Mouse (Mus musculus) CH12.LX (cell line): ENCODE measurements around the gene Mmrn1. TPM values are rescaled to one million over a fixed set of nuclear protein-coding genes. Genes with fewer than 3 reads are reported as not detected.

ENCODE experiments used
- DNase-seq: peaks from one replicate; pipeline ENCODE4 v3.0.0-alpha.2; 2013; ENCODE audit errors: extremely low read depth
- H3K27ac ChIP-seq: 2 replicates; pipeline ENCODE4 v1.5.1; 2012; ENCODE audit warnings: low read depth, mild to moderate bottlenecking, control low read depth, moderate library complexity; ENCODE audit not compliant: insufficient read depth
- H3K27me3 ChIP-seq: replicated peaks from 2 replicates; pipeline ENCODE3; 2012; ENCODE audit warnings: inconsistent platforms
- H3K36me3 ChIP-seq, 2 experiments: replicated peaks in 1 of 2; 2 replicates each; pipeline versions ENCODE3 to v1.6.1; 2012; ENCODE audit warnings: inconsistent platforms in 1 of 2, low read length in 1 of 2, mild to moderate bottlenecking in 1 of 2, mixed read lengths in 1 of 2, moderate library complexity in 1 of 2; ENCODE audit not compliant: control insufficient read depth in 1 of 2, insufficient read depth in 1 of 2
- H3K4me1 ChIP-seq, 2 experiments: 2 replicates each; pipeline ENCODE4 v1.6.1; 2012; ENCODE audit warnings: inconsistent platforms in 1 of 2, moderate library complexity in 1 of 2; ENCODE audit not compliant: insufficient read depth in 2 of 2, control insufficient read depth in 1 of 2
- H3K4me2 ChIP-seq: 2 replicates; pipeline ENCODE4 v1.6.1; 2012; ENCODE audit warnings: low read depth, mild to moderate bottlenecking, control low read depth; ENCODE audit not compliant: poor library complexity, insufficient read depth, severe bottlenecking
- H3K4me3 ChIP-seq, 3 experiments: fragments of 150-350 bp in 1 of 3; sonication (generic) in 1 of 3; replicated peaks in 1 of 3; 2 replicates each; pipeline versions ENCODE3 to v1.5.1; 2011 to 2012; ENCODE audit warnings: low read depth in 2 of 3, low read length in 2 of 3, mild to moderate bottlenecking in 2 of 3, moderate library complexity in 2 of 3, control low read depth in 1 of 3, improper control_type of control experiment in 1 of 3, inconsistent platforms in 1 of 3, mixed read lengths in 1 of 3; ENCODE audit not compliant: poor library complexity in 1 of 3
- H3K79me2 ChIP-seq: replicated peaks from 2 replicates; pipeline ENCODE4 v1.6.1; 2012; ENCODE audit warnings: mild to moderate bottlenecking, moderate library complexity; ENCODE audit not compliant: control insufficient read depth, poor library complexity, insufficient read depth, severe bottlenecking; ENCODE audit errors: extremely low read depth
- H3K9ac ChIP-seq: 2 replicates; pipeline ENCODE4 v1.6.1; 2012; ENCODE audit warnings: low read depth, mild to moderate bottlenecking, control low read depth, moderate library complexity; ENCODE audit not compliant: insufficient read depth
- H3K9me3 ChIP-seq: replicated peaks from 2 replicates; pipeline ENCODE3; 2012; ENCODE audit warnings: low read length, inconsistent platforms, mixed read lengths
- CHD1 ChIP-seq: IDR thresholded peaks from 2 replicates; pipeline ENCODE4 v1.6.1; 2012; ENCODE audit warnings: low read depth, low read length, improper control_type of control experiment, inconsistent platforms
- E2F4 ChIP-seq: IDR thresholded peaks from 2 replicates; pipeline ENCODE4 v1.6.1; 2011; ENCODE audit warnings: low read depth, low read length, improper control_type of control experiment; ENCODE audit not compliant: insufficient replicate concordance
- ELF1 ChIP-seq: IDR thresholded peaks from 2 replicates; pipeline ENCODE4 v1.6.1; 2014; ENCODE audit warnings: low read depth, mild to moderate bottlenecking, inconsistent platforms, low read length, improper control_type of control experiment
- EP300 ChIP-seq: IDR thresholded peaks from 2 replicates; pipeline ENCODE4 v1.6.1; 2011; ENCODE audit warnings: low read length, improper control_type of control experiment
- ETS1 ChIP-seq: conservative IDR thresholded peaks from 2 replicates; pipeline ENCODE4 v1.6.1; 2012; ENCODE audit warnings: low read depth, mild to moderate bottlenecking, inconsistent platforms, low read length, improper control_type of control experiment, moderate library complexity
- GABPA ChIP-seq: IDR thresholded peaks from 2 replicates; pipeline ENCODE4 v1.6.1; 2012; ENCODE audit warnings: low read depth, low read length, improper control_type of control experiment, inconsistent platforms; ENCODE audit not compliant: insufficient replicate concordance
- IRF4 ChIP-seq: IDR thresholded peaks from 2 replicates; pipeline ENCODE4 v1.6.1; 2014; ENCODE audit warnings: low read depth, mild to moderate bottlenecking, inconsistent platforms, low read length, improper control_type of control experiment
- JUN ChIP-seq: IDR thresholded peaks from 2 replicates; pipeline ENCODE4 v1.6.1; 2011; ENCODE audit warnings: low read depth, mild to moderate bottlenecking, low read length, improper control_type of control experiment, moderate library complexity; ENCODE audit not compliant: insufficient read depth
- JUND ChIP-seq: conservative IDR thresholded peaks from 2 replicates; pipeline ENCODE4 v1.6.1; 2011; ENCODE audit warnings: low read depth, low read length, improper control_type of control experiment
- KAT2A ChIP-seq: IDR thresholded peaks from 2 replicates; pipeline ENCODE4 v1.6.1; 2012; ENCODE audit warnings: low read length, improper control_type of control experiment, inconsistent platforms; ENCODE audit not compliant: insufficient replicate concordance
- MAFK ChIP-seq: IDR thresholded peaks from 2 replicates; pipeline ENCODE4 v1.6.1; 2011; ENCODE audit warnings: low read length, improper control_type of control experiment; ENCODE audit not compliant: insufficient replicate concordance
- MAZ ChIP-seq: IDR thresholded peaks from 2 replicates; pipeline ENCODE4 v1.6.1; 2012; ENCODE audit warnings: low read depth, mild to moderate bottlenecking, inconsistent platforms, low read length, improper control_type of control experiment, moderate library complexity
- MEF2A ChIP-seq: IDR thresholded peaks from 2 replicates; pipeline ENCODE4 v1.6.1; 2014; ENCODE audit warnings: low read depth, mild to moderate bottlenecking, inconsistent platforms, low read length, improper control_type of control experiment, borderline replicate concordance
- MXI1 ChIP-seq: IDR thresholded peaks from 2 replicates; pipeline ENCODE4 v1.6.1; 2011; ENCODE audit warnings: mild to moderate bottlenecking, low read depth, low read length, improper control_type of control experiment
- NELFE ChIP-seq: IDR thresholded peaks from 2 replicates; pipeline ENCODE4 v1.6.1; 2011; ENCODE audit warnings: low read depth, low read length, improper control_type of control experiment
- POLR2AphosphoS2 ChIP-seq: IDR thresholded peaks from 2 replicates; pipeline ENCODE4 v1.6.1; 2011; ENCODE audit warnings: low read depth, low read length, improper control_type of control experiment
- RAD21 ChIP-seq: IDR thresholded peaks from 2 replicates; pipeline ENCODE4 v1.6.1; 2011; ENCODE audit warnings: low read depth, mild to moderate bottlenecking, low read length, improper control_type of control experiment, moderate library complexity
- RCOR1 ChIP-seq: conservative IDR thresholded peaks from 2 replicates; pipeline ENCODE4 v1.6.1; 2012; ENCODE audit warnings: low read depth, mild to moderate bottlenecking, inconsistent platforms, low read length, improper control_type of control experiment
- SMC3 ChIP-seq: IDR thresholded peaks from 2 replicates; pipeline ENCODE4 v1.6.1; 2011; ENCODE audit warnings: low read depth, low read length, improper control_type of control experiment
- TBP ChIP-seq: conservative IDR thresholded peaks from 2 replicates; pipeline ENCODE4 v1.6.1; 2011; ENCODE audit warnings: low read depth, low read length, improper control_type of control experiment
- UBTF ChIP-seq: IDR thresholded peaks from 2 replicates; pipeline ENCODE4 v1.6.1; 2012; ENCODE audit warnings: low read depth, mild to moderate bottlenecking, inconsistent platforms, low read length, improper control_type of control experiment, moderate library complexity
- USF1 ChIP-seq: IDR thresholded peaks from 2 replicates; pipeline ENCODE4 v1.6.1; 2014; ENCODE audit warnings: low read depth, mild to moderate bottlenecking, inconsistent platforms, low read length, improper control_type of control experiment
- USF2 ChIP-seq: conservative IDR thresholded peaks from 2 replicates; pipeline ENCODE4 v1.6.1; 2011; ENCODE audit warnings: low read depth, low read length, improper control_type of control experiment
- ZC3H11A ChIP-seq: IDR thresholded peaks from 2 replicates; pipeline ENCODE4 v1.6.1; 2012; ENCODE audit warnings: low read depth, mild to moderate bottlenecking, inconsistent platforms, low read length, improper control_type of control experiment
- ZKSCAN1 ChIP-seq: IDR thresholded peaks from 2 replicates; pipeline ENCODE4 v1.6.1; 2012; ENCODE audit warnings: low read depth, inconsistent platforms, low read length, improper control_type of control experiment, borderline replicate concordance
- ZMIZ1 ChIP-seq: IDR thresholded peaks from 2 replicates; pipeline ENCODE4 v1.6.1; 2012; ENCODE audit warnings: low read depth, mild to moderate bottlenecking, inconsistent platforms, low read length, improper control_type of control experiment
- dilution Hi-C: fragments of 300-500 bp; cut with MboI; formaldehyde crosslinking; loops from 2 replicates; pipeline ENCODE4 v1.14.3; 2020; ENCODE audit warnings: low sequenced_read_pairs; ENCODE audit not compliant: extremely low pct_unique_long_range_greater_than_20kb, extremely low pct_ligation_motif_present
- in situ Hi-C: fragments of 300-500 bp; cut with MboI; formaldehyde crosslinking; loops from 3 replicates; pipeline ENCODE4 v1.14.3; 2019; ENCODE audit warnings: low sequenced_read_pairs, low pct_ligation_motif_present, low pct_unique_long_range_greater_than_20kb, mixed read lengths
- polyA plus RNA-seq: library from polyadenylated mRNA; unstranded; fragments of >175 nt; gene quantifications from 2 replicates; pipeline ENCODE4 v1.2.1, GENCODE M21; 2012; ENCODE audit warnings: low read depth; ENCODE audit not compliant: insufficient read length
- total RNA-seq, 2 experiments: library from RNA; depleted of rRNA; stranded (reverse); fragments of 300-350 nt in 1 of 2; fragments of >200 nt in 1 of 2; gene quantifications; 2 replicates each; pipeline ENCODE4 v1.2.3; 2012 to 2014

The Mmrn1 gene
- total and polyA plus RNA-seq, 3 experiments, result not detected

DNA sequence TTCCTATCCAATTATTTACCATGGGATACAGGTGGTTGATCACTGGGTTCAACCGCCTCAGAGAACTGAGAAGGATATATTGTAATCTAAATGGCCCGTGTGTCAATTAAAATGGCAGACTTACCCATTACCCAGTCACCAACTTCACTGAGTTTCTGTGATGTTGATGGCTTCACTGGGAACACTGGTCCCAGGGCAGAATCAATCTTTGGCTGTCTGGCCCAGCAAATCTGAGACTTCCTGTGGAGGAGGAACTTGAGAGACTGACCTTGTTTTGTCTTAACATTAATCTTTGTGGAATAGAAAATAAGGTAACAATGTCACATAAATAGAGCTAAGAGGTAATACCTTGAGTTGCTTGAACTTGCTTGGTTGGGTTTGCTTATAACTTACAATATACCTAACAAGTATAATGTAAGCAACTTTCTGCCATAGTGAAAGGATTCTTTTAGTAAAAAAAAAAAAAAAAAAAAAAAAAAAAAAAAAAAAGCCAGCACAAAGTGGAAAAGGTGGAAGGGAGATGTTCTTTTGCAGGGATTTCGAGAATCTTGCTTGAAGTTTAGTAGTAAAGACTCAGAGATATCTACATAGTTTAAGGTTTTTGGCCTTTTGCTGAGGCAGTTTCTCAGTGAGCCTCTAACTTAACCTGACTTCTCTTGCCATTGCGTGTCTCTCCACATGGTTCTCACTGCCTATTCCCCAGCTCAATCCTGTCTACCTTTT is 68.8 kb downstream of the Mmrn1 start:
- H3K4me2 ChIP-seq, result no peak overlapping the region
- no peak for TF ChIP-seq KAT2A
- TF ChIP-seq TBP, result no peak
- TF ChIP-seq RAD21, result no peak
- no peak for TF ChIP-seq CHD1
- no peak for TF ChIP-seq JUN
- TF ChIP-seq MAFK, result no peak
- TF ChIP-seq UBTF, result no peak
- TF ChIP-seq MXI1, result no peak
- no peak for TF ChIP-seq MAZ
- TF ChIP-seq USF2, result no peak
- no peak for TF ChIP-seq GABPA
- no peak for TF ChIP-seq ETS1
- no peak for TF ChIP-seq ELF1
- TF ChIP-seq NELFE, result no peak
- no peak for TF ChIP-seq ZC3H11A
- TF ChIP-seq E2F4, result no peak
- no peak for TF ChIP-seq MEF2A
- no peak for TF ChIP-seq ZKSCAN1
- TF ChIP-seq SMC3, result no peak
- no peak for TF ChIP-seq ZMIZ1
- no peak overlapping the region for H3K9ac ChIP-seq
- H3K9me3 ChIP-seq, result peaks cover 46% of the 10 kb centered on the region
- H3K4me3 ChIP-seq, result no peak overlapping the region
- H3K36me3 ChIP-seq, result no peaks in the 10 kb centered on the region
- DNase-seq, result no peak
- no peaks in the 10 kb centered on the region for H3K4me1 ChIP-seq
- dilution Hi-C loops (no loop called here), in situ Hi-C loops (no loop called here)
- H3K27ac ChIP-seq, result no peak overlapping the region
- H3K27me3 ChIP-seq, result no peaks in the 10 kb centered on the region
- no peaks in the 10 kb centered on the region for H3K79me2 ChIP-seq

DNA sequence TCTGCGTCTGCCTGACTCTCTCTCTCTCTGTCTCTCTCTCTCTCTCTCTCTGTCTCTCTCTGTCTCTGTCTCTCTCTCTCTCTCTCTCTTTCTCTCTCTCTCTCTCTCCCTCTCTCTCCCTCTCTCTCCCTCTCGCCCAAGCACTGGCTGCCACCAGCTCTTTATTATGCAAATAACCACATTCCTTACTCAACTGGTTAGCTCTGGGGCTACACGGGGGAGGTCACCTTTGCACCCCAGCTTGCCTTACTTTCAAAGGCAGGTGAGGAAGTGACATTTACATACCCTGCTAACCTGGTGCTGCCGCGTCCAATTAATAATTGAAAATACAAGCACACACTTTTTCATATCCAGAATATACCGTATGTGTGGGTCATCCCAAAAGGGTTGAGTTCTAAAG is 69.3 kb downstream of the Mmrn1 start:
- H3K27me3 ChIP-seq, result no peaks in the 10 kb centered on the region
- no peak overlapping the region for H3K9ac ChIP-seq
- no peak overlapping the region for H3K27ac ChIP-seq
- no peaks in the 10 kb centered on the region for H3K36me3 ChIP-seq
- peaks cover 49% of the 10 kb centered on the region for H3K9me3 ChIP-seq
- in situ Hi-C loops, result no loop called here
- H3K4me1 ChIP-seq, result no peaks in the 10 kb centered on the region
- no peak for DNase-seq
- TF ChIP-seq TBP (no peak), JUND (no peak), ZKSCAN1 (no peak), EP300 (no peak), RCOR1 (no peak), ETS1 (no peak), IRF4 (no peak), JUN (no peak), MXI1 (no peak), MEF2A (no peak), USF1 (no peak), CHD1 (no peak), UBTF (no peak), POLR2AphosphoS2 (no peak), ZMIZ1 (no peak), SMC3 (no peak)
- TF ChIP-seq, all 38 proteins: peak for 0
- H3K4me2 ChIP-seq, result no peak overlapping the region
- dilution Hi-C loops, result no loop called here
- no peaks in the 10 kb centered on the region for H3K79me2 ChIP-seq
- H3K4me3 ChIP-seq, result no peak overlapping the region
